Mouse (Mus musculus) kidney, postnatal 36 days (tissue): ENCODE data around the gene Ebf1.

Source experiments
- DNase-seq, 2 experiments: peaks; one replicate each; pipeline ENCODE4 v3.0.0; 2021 to 2022; ENCODE audit warnings: mixed read lengths in 2 of 2

Gene Ebf1

DNA sequence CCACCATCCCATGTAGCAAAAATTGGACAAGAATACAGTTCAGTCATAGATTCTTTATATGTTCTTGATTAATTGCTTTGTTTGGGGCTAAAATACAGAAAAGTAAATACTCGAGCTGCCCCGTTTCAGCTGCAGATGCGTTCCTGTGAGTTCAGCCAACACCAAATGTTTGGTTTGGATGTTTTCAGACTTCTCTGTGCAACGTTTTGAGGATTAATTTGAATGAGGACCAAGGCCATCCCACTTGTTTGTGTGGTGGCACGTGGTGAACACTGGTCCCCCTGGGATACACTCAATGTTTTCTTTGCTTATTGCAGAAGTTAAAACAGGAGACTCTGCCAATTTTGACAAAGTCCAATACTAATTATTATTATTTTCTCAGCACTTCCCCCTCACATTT, 289.3 kb downstream of the Ebf1 start:
- peak in 1 of 2 experiments; percentile 58 for DNase-seq

DNA sequence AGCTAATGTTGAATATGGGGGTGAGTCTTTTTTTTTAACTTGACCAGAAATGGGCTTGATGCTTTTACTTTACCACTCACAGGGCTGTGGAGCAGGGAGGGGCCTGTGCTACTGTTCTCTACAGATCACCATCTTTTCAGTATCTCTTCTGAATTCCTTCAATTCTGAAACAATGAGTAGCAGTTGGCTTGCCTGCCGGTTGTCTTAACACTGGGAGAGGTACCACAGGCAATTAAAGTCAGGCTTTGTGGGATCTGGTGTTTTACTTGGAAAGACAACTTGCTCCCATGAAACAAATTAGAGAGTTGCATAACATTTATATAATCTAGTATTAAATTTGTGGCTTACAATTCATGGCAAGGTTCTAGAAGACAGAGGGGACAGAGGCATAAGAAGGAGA, 294.6 kb downstream of the Ebf1 start:
- DNase-seq: no peak

DNA sequence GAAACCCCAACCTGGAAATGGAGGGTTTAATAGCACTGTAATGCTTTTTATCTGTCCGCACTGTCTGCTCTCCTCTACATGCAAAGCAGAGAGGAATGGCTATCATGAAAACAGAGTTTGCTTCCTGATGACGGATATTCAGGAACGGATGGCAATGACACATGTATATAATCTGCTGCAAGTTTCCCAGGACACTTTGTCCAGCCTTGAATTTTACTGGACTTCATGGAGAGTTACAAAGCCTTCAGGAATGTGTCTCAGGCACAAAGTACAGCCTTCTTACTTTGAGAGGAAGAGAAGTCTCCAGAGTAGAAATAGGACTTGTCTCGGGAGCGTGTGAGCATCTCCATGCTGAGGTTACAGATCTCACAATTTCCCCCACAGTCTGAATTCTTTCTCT, 296.7 kb downstream of the Ebf1 start:
- DNase-seq: no peak

DNA sequence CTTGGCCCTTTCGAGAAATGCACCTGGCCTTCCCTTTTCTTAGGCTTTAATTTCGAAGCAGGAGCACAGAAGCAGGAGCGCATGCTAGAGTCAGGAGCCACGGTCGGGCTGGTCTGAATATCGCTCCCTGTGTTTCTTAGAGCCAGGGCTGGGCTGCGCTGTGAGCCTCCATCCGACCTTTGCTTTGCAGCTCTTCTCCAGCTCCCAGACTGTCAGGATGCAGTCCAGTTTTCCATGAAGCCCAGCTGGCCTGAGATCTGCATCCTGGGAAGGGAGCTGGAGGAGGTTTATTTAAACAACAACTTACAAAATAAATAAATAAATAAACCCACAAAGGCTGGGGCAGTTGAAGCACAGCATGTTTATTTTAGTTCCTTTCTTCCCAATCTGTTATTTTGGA, 299.9 kb downstream of the Ebf1 start:
- DNase-seq: no peak

DNA sequence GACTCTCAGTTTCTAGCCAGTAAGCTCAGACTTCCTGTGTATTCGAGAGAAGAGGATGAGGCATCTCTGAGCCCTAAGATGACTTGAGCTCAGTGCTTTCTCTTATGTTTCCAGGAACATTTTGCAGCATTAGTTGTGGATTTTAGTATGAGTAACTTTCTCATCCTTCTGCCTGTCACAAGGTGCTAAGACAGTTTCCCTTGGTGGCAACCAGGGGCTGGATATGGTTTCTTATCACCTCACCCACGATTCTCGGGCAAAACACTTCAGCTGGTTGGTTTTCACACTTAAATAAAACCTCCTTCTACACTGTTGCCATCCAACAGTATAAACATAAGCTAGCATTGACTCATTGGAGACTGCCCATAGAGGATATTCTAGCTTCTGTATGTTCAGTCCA, 306.0 kb downstream of the Ebf1 start:
- no peak for DNase-seq

DNA sequence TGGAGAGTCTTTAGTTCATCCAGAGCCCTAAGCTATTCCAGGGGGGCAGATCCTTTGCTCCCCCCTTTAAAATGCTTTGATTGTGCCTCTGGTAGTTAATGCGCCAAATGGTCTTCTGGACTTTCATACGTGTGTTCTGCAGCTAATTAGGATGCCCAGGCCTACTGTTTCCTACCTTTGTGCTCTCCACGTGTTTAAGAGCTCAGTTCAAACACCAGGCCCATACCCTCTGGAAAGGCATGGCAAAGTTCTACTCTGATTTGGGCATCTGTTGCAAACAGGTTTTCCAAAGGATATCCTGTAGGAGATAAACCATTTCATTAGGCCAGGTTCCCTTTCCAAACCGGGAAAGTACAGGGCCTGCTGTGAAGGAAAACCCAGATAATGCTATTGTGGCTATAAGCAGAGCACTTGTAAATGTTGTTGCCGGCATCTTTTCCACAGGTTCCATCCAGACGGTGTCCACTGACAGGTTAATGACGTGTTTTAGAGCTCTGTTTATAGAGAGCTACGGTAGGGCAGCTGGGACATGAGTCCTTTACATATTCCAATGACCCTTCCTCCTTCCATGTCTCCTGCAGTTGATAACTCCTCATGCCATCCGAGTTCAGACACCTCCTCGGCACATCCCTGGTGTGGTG, 306.9 kb downstream of the Ebf1 start:
- DNase-seq: no peak

DNA sequence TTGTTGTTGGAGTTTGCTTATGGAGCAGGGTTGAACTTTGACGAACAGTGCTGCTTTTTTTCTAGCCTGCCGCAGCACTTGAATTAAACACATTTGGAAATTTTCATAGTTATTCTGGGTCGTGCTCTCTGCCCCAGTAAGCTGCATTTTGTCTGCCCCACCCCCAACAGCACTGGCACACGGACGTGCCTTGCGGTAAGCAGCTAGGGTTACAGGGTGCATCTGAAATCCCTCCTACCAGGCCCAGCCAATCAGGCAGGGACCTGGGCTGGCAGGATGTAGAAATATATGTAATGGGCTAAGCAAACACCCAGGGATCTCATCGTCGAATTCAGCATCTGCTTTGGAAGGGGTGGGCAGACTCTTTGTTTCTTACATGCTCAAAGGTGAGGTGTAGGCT, 307.8 kb downstream of the Ebf1 start:
- DNase-seq: peak in 1 of 2 experiments; percentile 46

DNA sequence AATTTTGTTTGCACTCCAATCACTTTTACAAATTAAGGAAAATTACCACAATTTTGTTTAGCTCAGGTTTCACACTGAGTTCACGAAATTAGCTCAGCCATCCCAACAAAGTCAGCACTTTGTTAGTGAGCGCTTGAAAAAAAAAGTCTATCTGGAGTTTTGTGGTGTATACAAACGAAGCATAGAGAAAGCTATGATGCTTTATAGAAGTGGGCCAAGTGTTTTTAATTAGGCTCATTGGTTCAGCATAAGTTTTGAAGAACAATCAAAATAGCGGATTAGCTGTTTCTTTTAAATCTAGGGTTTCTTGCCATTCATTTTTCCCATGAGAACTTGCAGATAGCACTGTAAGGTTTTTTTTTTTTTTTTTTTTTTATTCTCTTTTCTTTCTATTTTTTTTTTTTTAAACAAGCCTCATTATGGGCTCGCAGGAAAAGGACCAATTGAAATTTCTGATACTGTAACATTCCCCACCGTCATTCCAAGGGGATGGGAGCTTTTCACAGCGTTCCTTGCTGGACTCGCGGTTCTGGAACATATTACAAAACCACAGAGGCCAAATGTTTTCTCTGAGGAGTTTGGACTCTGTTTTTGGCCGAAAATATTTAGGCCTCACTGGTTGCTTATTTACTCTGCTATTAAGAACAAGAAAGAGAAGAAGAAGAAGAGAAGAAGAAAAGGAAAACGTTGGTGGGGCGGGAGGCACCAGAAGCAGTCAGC, 308.8 kb downstream of the Ebf1 start:
- DNase-seq: peak; percentile 15 to 35

DNA sequence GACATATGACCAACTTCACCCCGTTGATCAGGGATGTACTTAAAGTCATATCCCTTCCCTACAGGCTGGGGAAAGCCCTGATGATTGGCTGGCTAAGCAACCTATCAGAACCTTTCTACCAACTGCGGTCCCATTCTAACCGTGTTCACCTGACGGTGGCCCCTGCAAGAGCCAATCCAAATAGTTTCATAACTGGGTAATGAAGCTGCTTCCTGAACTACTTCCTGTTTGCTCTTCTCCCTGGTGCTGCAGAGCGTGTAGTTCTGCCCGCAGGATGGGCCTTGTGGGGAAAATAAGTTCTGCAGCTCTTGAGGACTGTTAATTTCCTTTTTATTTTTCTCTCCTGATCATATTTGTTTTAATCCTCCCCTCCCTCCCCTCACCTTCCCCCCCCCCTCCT, 311.3 kb downstream of the Ebf1 start:
- no peak for DNase-seq

DNA sequence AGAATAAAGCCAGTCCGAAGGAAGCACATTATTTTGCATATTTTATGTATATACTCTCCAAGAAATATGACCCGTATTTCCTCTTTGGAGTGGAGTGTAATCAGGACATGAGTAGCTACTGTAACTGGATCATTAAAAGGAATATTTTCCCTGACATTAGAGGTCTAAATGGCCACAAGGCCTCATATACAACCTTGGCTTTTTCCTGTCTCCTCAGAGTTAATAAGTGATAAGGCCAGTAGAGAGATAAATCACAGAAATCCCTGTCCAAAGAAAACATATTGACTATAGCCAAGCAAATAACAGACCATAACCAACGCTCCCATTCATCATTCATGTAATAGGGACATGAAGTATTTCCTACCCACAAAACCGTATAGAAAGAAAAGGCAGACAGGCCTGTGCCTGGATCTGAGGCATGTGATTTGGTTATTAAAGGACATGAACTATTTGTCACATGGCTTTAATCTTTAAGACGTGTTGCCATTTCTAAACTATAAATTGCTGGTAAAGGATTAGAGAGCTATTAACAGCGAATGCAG, 315.9 kb downstream of the Ebf1 start:
- no peak for DNase-seq

DNA sequence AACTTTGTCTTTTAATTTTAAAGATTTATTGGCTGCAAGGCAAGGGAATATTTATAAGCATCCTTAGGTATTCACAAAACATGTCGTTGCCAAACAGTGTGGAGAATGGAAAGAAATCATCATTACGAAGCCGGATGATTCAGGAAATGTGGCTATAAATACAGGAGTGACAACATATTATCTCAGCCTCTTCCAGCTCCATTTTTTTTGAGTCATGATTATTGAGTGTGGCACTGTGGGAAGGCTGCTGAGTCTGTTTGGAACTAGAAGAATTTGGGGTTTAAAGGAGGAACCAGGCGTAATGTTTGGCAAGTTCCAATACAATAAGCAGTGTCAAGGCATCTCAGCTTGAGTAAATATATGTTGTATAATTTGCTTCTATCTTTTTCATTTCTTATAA, 326.7 kb downstream of the Ebf1 start:
- no peak for DNase-seq

DNA sequence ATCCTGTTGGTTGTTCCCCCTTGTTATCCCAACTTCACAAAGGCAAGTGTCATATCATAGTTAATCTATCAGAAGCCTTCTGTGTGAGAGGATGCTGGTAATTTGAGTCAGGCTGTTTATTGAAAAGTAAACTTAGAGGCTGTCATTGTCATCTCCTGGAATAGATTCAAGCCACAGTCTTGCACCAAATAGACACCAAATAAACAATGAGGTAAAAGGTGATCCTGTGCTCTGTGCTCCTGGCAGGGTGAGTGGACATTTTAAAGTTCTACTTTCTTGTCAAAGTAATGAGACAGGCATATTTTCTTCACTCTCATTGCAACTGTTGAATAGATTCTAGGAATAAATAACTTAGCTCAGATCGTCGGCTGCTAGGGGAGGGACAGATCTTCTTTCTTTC, 327.3 kb downstream of the Ebf1 start:
- no peak for DNase-seq

DNA sequence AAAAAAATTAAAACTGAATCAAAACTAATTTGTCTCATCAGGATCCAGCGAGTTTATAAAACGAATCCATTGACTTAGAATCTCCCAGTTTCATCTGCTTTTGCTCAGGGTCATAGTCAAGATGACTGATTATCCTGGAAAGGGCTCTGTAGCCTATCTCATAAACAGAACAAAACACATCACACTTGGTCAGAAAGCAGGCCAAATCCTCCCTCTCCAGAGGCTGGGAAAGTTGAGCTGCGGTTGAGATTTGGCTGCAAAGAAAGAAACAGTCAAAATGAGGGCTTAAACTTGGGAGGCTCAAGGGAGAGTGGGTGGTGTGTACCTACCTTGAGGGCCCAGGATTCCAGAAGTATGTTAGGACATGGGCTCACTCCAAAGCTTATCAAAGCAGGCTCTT, 329.5 kb downstream of the Ebf1 start:
- DNase-seq: no peak

DNA sequence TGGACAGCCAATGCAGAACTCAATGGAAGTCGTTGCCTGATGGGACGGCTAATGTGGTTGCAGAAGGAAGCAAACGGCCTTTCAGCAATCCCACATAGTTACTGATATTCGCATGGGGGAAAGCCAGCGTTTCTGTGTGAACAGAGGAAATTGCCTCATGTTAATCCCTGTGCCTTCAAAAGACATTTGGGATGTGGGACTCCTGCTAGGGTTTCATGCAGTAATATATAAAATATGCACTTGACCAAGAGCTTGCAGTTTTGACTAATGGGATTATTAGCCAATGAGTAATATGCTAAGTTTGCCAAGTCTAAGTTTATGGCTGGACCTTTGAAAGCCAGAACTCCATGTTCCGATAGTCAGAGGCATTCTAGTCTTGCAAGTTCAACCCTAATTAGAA, 331.4 kb downstream of the Ebf1 start:
- peak in 1 of 2 experiments; percentile 4 for DNase-seq

DNA sequence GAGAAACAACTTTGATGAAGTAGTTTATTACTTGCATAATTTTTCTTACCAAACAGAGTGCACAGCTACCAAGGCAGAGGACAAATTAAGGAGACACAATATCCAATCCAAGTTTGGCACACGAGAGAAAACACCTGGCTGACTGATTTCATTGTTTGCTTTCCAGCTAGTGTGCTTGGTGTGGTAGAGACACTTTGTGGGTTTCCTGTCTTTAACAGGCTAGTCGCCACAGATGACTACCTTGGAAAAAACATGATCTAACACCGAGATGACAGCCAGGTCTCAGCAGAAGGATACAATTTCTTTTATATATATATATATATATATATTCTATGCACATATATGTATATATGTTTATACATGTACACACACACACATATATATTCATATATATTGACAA, 332.0 kb downstream of the Ebf1 start:
- DNase-seq: no peak

DNA sequence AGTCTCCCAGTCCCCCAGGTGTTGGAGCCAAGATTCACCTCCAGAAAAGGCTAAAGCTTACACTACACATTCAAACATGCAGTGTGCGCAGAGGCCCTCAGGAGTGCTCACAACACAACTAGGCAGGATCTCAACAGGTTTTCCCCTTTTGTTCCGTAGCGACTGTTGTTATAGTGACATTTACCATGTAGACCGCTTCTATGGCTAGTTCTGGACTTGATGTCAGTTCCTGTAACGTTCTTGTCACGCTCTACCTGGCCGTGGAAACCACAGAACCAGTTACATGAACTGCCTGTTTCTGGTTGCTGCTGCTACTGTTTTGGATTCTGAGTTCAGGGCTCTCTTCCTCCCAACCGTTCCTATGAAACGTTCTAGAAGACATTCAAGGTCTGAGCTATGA, 333.2 kb downstream of the Ebf1 start:
- no peak for DNase-seq

DNA sequence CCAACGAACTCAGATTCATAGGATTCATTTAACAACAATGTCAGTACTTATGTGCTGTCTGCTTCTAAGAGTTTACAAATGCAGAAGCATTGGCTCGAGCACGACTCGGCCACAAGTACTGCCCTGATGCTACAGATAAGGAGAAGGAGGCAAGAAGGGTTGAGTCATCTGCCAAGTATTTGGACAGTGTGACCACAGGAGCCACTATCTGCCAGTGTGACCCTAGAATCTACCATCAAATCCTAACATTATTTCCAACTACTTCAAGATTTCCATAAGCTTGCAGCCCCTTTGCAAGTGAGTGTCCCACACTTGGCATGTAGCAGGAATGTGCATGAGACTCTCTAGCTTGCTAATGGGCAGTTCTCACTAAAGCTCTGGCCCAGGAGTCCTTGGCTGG, 334.4 kb downstream of the Ebf1 start:
- DNase-seq: no peak

DNA sequence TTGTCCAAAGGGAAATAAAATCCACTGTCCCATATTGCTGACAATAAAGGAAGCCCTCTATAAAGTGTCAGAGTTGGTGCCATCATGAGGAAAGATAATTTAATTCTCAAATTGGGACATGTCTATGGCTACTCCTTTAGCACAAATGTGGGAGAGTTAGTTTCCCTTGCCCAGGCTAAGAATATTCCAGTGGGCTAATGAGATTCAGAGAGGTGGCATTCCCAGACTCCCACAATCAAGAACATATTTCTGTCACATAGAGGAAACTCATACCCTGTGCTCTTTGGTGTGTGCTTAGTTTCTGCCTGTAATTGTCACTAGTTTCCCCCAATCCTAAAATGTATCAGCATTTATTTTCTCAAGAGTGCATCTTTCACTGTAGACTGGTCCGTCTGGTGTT, 336.2 kb downstream of the Ebf1 start:
- no peak for DNase-seq

DNA sequence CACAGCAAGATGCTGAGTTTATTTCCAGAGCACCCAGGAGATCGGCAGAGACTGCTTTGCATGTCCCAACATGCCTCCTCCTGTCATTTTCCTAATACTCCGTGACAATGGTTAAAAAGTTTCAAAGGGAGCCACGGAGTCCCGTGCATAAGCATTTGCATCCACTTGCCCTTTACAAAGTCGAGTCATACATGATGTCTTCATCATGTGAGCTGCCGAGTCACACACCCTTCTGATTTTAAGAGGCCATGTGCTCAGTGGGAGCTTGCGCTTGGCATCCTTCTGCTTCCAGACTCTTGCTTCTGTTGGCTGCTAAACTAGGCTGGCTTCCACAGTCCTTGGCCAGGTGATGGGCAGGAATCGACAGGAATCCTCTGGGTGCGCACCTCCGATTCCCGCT, 336.7 kb downstream of the Ebf1 start:
- no peak for DNase-seq

DNA sequence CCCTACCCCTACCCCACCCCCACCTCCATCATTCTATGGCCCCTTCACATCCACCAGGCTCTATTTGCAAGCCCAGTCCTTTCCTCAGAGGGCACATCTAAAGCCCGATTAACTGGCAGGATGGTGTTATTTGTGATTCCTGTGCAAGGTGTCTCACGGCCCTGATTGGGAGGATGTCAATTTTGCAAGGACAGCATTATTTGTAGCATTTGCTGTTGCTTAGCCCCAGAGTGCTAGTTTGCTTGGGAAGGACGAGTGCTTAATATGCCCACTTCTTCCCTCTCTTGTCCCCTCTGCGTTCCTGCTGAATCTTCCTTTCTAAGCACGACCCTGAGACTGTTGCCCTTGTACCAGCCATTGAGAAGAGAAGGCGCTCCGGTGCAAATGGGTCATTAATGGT, 337.2 kb downstream of the Ebf1 start:
- DNase-seq: no peak

DNA sequence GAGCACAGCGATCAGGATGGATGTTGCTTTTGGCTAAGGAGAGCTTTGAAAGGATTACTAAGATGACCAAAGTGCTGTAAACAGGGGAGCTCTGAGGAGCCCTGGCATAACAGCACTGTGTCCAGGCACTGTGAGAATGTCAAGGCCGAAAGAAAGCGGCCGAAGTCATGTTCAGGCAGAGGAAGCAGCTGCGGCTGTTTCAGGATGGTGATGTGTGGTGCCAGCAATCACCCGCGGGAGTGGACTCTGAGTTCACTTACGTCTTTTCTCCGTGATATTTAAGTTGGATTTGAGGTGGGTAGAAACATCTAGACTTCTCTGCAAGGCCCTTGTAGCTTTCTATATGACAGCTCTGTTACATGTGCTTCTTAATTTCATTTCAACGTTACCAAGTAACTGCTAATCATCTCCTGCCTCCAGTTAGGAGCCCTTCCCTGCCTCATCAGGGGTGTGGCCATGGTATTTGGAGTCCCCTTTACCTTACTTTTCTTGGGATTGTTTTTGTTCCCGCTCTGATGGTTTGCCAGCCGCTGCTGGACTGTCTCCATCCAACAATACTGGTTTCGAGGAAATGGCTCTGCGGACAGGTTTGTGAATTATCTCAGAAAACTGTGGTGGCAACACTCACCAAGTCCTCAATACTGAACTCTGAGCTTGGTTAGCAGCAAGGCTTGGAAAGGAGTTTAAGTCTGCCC, 345.8 kb downstream of the Ebf1 start:
- no peak for DNase-seq

DNA sequence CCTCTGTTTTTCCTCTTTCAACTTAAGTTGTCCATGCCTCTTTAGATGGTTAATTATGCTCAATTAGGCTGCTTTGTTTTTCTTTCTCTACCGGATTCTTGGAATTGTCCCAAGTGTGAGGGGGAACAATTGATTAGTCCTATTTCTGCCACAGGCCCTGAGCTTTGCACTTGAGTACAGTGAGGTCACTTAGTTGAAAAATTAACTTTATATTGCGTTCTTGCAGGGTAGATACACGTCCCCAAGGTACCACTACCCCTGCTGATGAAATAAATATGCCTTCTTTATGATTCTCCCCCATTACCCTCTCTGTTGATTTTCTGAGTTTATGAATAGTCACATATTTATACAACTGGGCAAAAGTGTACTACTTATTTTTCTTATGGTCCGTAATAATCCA, 351.9 kb downstream of the Ebf1 start:
- no peak for DNase-seq

DNA sequence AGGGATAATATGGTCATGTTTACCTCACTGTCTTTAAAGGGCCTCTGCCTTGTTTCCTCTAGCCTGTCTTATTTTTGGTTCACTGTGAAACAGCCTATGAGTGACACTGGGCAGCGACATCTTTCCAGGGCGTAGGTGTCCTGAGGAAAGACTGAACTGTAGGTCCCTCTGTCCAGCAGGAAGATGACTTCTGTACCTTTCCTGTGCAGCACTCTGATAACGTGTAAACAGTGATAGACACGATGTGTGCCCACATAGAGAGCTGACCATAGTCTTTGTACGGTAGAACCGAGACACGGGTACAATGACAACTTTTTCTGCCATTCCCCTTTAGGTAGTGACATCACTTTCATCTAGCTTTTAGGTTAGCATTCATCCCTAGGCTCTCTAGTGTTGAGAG, 357.2 kb downstream of the Ebf1 start:
- peak in 1 of 2 experiments; percentile 32 for DNase-seq

DNA sequence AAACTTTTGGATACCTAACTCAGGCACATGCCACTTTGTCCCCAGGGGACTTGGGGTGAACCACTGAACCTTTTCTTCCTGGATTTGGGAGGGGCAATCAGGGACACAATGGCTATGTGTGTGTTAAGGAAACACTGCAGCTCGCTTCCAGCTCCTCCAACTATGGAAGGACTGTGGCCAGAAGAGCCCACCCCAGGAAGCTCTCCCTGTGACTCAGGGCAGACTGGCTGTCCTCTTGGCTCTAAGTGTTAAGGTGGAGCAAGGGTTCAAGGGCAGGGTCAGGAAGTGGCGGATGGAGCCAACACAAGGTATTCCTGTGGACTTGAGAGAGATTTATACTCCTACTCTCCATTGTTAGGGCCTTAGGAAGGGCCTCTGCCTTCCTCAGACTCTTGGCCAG, 358.0 kb downstream of the Ebf1 start:
- DNase-seq: peak; percentile 69 to 82
